Mouse (Mus musculus) heart, adult 9 months (tissue): ENCODE data around the gene Cyp4f17.
A peak's percentile ranks its signal among the peaks of the same experiment; 100 is the strongest.
"Not testable (repeated sequence)": the region's sequence is repeated elsewhere in the genome, so short reads cannot be mapped to it uniquely, and the experiment has no call there.

Experiments used
- DNase-seq, 2 experiments: peaks; one replicate each; pipeline ENCODE4 v3.0.0; 2022; ENCODE audit warnings: low spot score in 2 of 2

The Cyp4f17 gene

DNA sequence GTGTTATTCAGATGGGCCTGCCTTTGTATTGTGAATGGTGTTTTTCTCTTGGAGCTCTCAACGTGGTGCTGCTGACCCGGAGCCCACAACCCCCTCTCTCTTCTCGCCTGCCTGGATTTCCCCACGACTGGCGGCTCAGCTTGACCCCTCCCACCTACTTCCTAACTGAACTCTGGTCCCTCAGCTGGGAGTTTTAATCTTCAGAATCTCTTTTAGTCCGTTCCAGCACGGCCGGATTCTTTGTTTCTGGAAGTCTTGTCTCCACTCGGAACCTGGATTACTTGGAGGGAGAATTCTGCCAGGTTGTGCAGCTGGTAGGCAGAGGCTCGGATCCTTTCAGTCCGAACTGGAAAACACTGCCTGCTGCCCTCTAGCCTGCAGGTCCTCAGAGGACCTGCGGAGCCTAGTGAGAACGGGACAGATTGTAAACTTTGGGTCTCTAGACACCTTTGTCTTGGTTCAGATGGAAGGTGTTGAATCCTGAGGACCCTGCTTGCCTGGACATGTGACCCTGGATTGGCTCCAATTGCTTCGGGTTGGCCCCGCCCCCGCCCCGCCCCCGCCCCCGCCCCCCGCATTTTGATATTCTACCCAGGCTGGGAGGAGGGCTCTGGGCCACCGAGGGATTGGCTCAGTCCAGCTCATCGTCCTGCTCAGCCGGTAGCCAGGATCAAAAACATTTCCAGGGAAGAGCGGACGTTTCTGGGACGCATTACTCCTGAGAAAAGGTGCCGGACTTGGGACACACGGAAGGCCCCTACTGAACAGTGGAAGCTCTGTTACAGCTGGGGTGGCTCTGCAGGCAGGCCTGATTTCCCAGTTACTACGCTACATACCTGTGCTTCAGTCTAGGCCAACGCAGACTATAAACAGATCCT lies at the start of gene Cyp4f17:
Cyp4f17 (plus strand) TSS at position 200 of the 878 bp plus-strand sequence.
- DNase-seq = peak; percentile 35 to 36

DNA sequence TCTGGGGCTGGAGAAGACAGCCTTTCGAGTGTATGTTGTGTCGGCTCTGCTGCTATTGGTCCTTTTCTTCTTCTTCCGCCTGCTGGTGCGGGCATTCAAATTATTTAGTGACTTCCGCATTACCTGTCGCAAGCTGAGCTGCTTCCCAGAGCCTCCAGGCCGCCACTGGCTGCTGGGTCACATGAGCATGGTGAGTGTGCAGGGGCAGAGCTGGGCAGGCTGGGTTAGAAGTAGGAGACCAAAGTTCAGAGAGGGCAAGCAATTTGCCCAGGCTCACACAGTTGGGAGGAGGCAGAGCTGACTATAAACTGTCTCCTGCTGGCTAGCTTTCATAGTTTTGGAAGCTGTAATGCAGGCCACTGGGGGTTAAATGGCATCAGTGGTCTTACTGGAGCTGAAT lies 37.4 kb upstream of the Cyp4f17 start:
- DNase-seq = no peak

DNA sequence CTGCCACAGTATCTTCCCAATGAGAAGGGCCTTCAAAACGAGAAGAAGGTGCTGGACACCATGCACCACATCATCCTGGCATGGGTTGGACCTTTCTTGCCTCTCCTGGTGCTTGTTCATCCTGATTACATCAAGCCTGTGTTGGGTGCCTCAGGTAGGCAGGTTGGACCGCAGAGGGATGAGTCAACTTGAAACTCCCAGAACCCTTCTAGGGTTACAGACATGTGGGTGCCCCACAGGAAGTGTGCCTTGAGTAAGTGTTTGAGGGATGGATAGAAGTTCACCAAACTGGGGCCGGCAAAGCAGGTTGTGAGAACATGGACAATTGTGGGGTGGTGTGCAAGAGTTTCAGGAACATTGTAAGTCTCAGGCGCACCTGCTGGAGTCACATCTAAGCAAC lies 35.1 kb upstream of the Cyp4f17 start:
- DNase-seq = no peak

DNA sequence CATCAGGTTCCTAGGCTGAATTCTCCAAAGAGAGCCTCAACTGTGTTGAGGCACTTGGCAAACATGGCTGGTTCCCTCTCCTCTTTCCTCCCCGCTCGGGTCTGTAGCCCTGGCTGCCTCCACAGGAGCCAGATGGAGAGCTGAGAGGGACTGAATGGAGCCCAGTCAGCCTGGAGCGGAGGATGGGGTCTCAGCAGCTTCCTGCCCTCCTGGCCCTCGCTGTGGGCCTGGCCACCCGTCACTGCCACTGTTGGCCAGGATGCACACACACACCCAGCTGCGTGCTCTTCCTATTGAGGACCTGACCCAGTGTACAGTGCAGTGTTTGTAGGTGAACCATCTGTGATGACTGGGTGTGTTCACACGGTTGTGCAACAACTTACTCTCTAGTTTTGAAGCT lies 33.7 kb upstream of the Cyp4f17 start:
- DNase-seq = no peak

GRCm38 (mm10) chr17:32474954-32475560 lies 30.8 kb upstream of the Cyp4f17 start:
- DNase-seq = no peak

DNA sequence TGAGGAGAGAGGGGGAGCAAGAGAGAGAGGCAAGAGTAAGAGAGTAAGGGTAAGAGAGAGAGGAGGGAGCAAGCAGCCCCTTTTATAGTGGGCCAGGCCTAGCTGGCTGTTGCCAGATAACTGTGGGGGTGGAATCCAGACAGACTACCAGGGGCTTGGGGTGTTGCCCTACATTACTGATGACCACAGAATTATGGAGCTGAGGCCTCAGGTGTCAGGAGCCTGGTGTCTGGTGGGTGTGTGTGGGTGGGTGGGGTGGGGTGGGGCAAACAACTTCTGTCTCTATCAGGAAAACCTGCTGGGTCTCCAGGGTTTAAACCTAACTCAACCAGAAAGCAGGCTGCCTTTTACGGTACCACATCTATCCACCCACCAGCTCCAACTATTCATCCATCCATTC lies 28.6 kb upstream of the Cyp4f17 start:
- DNase-seq = no peak

GRCm38 (mm10) chr17:32478727-32479126 lies 27.1 kb upstream of the Cyp4f17 start:
- no peak for DNase-seq

DNA sequence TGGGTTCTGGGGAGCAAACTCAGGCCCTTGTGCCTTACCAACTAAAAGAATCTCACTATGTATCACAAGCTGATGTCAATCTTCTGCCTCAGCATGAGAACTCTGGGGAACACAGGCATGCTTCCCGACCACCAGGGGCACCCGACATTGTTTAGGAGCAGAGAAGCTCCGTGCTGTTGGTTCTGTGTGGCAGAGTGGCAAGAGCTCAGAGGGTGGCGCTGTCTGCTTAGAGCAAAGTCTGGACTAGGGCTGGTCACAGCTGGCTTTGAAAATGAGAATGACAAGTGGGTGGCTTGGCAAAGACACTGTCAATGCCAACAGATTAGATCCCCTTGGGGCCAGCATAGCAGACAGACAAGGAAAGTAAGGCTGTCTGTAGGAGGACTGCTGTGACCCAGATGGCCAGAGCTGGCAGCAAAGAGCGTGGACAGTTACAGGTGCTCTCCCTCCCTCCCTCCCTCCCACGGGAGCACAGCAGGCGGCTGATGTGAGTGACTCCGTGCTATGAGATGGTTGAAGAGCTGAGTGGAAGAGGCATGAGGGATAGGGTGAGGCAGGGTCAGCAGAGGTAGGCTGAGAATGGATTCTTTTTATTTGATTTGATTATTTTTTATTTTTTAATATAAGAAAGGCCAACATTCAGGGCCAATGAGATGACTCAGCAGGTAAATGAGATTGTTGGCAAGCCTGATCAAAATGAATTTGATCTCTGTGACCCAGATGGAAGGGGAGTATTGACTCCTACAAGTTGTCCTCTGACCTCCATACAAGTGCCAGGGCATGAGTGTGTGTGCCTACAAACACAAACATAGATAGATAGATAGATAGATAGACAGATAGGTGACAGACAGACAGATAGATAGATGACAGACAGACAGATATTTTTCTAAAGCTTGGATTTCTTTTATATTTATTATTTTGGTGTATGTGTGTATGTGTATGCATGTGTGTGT lies 26.0 kb upstream of the Cyp4f17 start:
- no peak for DNase-seq

GRCm38 (mm10) chr17:32481766-32482165 lies 24.1 kb upstream of the Cyp4f17 start:
- DNase-seq = no peak

DNA sequence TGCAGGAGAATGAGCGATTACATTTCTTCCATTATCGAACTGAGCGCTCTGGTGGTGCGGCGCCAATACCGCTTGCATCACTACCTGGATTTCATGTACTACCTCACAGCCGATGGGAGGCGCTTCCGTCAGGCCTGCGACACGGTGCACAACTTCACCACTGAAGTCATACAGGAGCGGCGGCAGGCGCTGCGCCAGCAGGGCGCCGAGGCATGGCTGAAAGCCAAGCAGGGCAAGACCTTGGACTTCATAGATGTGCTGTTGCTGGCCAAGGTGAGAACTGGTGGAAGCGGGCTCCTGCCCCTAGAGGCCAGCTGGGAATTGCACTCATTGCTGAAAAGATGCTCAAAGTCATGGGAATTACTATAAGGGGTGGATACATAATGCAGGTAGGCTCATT lies 22.6 kb upstream of the Cyp4f17 start:
- DNase-seq = peak; percentile 42 to 74

- DNase-seq = peak; percentile 19 to 39
These were observed 13.4 kb upstream of the Cyp4f17 start for GRCm38 (mm10) chr17:32492349-32492980.

DNA sequence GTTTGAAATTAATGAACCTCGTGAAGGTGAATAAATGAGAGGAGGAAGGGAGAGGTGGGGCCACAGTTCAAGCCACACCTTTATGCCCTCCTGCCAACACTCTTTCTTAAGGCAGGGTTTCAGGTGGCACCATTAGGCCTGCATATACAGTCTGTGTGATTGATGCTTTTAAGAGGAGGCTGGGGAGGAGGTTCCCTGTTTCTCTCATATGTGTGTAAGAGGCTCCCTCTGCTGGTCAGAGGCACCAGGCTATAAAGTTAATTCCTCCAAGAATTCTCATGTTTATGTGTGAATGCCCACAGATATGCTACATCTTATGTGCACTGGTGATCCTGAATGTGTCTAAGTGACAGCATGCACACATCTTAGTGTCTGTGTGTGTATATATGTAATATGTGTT lies 11.2 kb upstream of the Cyp4f17 start:
- peak; percentile 25 to 54 for DNase-seq

- not testable (repeated sequence) for DNase-seq
These were observed 5.3 kb upstream of the Cyp4f17 start for GRCm38 (mm10) chr17:32500511-32500910.

GRCm38 (mm10) chr17:32501051-32501450 lies 4.8 kb upstream of the Cyp4f17 start:
- no peak for DNase-seq

GRCm38 (mm10) chr17:32503111-32503510 lies 2.7 kb upstream of the Cyp4f17 start:
- no peak for DNase-seq

- no peak for DNase-seq
These were observed 937 bp downstream of the Cyp4f17 start for GRCm38 (mm10) chr17:32506729-32507245.

DNA sequence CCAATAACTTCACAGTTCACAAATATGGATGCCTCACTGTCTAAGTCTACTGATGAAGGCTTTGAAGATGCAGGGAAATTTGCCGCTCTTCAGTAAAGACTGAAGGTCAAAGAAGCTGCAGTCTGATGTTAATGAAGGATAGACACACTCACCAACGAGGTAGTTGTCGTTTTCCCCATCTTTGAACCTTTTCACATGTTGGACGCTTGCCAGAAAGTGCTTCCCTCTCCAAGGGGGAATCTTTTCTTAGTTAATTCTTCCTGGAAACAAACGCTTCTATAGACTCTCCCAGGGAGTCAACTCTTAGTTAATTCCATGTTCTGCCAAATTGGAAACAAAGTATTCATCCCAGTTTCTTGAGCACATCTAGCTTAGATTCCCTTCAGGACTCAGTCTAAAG lies 10.3 kb downstream of the Cyp4f17 start:
- DNase-seq = no peak

DNA sequence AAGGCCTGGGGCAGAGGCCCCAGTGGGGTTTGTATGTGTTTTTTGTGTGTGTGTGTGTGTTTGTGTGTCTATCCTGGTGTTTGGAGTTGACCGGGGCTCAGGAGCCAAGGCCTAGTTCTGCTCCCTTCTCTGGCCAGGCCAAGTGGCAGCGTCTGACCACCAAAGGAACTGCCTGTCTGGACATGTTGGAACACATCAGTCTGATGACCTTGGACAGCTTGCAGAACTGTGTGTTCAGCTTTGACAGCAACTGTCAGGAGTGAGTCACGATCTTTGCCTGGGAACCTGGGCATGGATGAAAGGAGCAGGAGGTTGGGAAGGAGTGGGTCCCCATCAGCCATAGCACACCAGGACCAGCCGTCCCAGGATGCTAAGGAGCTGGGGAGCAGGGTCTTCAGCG lies 16.1 kb downstream of the Cyp4f17 start:
- no peak for DNase-seq

DNA sequence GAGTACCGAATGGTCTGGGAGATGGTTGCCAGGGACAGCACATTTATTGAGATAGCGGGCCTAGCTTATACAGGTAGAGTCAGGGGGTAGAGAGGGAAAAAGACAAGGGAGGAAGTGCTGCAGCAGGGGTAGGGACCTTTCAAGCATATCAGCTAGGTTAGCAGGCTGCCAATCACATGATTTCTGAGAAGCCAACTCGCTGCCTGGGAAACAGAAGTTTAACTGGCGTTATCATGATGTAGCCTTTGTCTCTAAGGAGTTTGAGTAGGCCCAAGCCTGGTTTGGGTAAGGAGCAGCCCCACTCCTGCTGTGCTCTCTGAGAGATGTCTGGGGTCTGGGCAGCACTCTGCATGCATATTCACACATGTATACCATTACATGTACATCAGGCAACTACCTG lies 16.5 kb downstream of the Cyp4f17 start:
- DNase-seq = no peak

- no peak for DNase-seq
These were observed 17.0 kb downstream of the Cyp4f17 start for GRCm38 (mm10) chr17:32522816-32523215.

DNA sequence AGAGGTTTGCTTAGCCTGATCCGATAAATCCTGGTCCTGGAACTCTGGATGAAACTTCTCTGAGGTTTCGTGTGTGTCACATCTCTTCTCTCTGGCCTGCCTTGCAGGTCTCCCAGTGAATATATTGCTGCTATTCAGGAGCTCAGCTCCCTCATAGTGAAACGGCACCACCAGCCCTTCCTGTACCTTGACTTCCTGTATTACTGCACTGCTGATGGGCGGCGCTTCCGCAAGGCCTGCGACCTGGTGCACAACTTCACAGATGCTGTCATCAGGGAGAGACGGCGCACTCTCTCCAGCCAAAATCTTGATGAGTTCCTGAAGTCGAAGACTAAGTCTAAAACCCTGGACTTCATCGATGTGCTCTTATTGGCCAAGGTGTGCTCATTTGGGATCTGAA lies 18.0 kb downstream of the Cyp4f17 start:
- DNase-seq = no peak
